Mouse (Mus musculus) intestine, postnatal 0 days (tissue): ENCODE data around the gene Smdt1. TPM values are rescaled to one million over a fixed set of nuclear protein-coding genes. Genes with fewer than 3 reads are reported as not detected.

Experiments used
- ATAC-seq: fragments of 200-750 bp; cut with Nextera tagmentation; 2 replicates; pipeline ENCODE4 v1.8.0; 2017; ENCODE audit warnings: mild to moderate bottlenecking, moderate TSS enrichment, moderate library complexity
- H3K27ac ChIP-seq: fragments of 300-500 bp; sonication (generic); 2 replicates; pipeline ENCODE4 v1.5.1; 2014; ENCODE audit warnings: mild to moderate bottlenecking, low read depth, low read length, moderate library complexity
- H3K27me3 ChIP-seq: fragments of 300-500 bp; sonication (generic); replicated peaks from 2 replicates; pipeline ENCODE4 v1.6.1; 2014; ENCODE audit warnings: low read length, mixed read lengths; ENCODE audit not compliant: control insufficient read depth, insufficient read depth
- H3K36me3 ChIP-seq: fragments of 300-500 bp; sonication (generic); 2 replicates; pipeline ENCODE4 v1.6.1; 2014; ENCODE audit warnings: mild to moderate bottlenecking, moderate library complexity; ENCODE audit not compliant: control insufficient read depth, insufficient read depth
- H3K4me1 ChIP-seq: fragments of 300-500 bp; sonication (generic); replicated peaks from 2 replicates; pipeline ENCODE4 v1.6.1; 2014; ENCODE audit warnings: antibody characterized with exemption, low read length, mixed read lengths; ENCODE audit not compliant: control insufficient read depth, insufficient read depth
- H3K4me2 ChIP-seq: fragments of 300-500 bp; sonication (generic); replicated peaks from 2 replicates; pipeline ENCODE4 v1.6.1; 2014; ENCODE audit warnings: low read depth, mild to moderate bottlenecking, moderate library complexity
- H3K4me3 ChIP-seq: fragments of 300-500 bp; sonication (generic); 2 replicates; pipeline ENCODE4 v1.5.1; 2014; ENCODE audit warnings: low read depth, low read length
- H3K9ac ChIP-seq: fragments of 300-500 bp; sonication (generic); 2 replicates; pipeline ENCODE4 v1.6.1; 2014; ENCODE audit warnings: mild to moderate bottlenecking, low read depth, low read length
- H3K9me3 ChIP-seq: fragments of 300-500 bp; sonication (generic); 2 replicates; pipeline ENCODE4 v1.6.1; 2016; ENCODE audit warnings: mixed run types; ENCODE audit not compliant: control insufficient read depth
- CTCF ChIP-seq: sonication (generic); IDR thresholded peaks from 2 replicates; pipeline ENCODE4 v1.5.1; 2016; ENCODE audit warnings: low read depth, mild to moderate bottlenecking, control low read depth, antibody characterized with exemption, moderate library complexity
- WGBS: fragments of 180-500 bp; shearing (Covaris S2); extraction: QIAGEN DNeasy Blood & Tissue Kit; methylation state at CpG from one replicate; pipeline ENCODE4 v1.1.7; 2014; 5-methylcytosine and 5-hydroxymethylcytosine counted together
- polyA plus RNA-seq: library from polyadenylated mRNA; unstranded; fragments of >200 nt; fragmentation: Nextera tagmentation; extraction: Ambion mirVana; gene quantifications from 2 replicates; pipeline ENCODE4 v1.2.1, GENCODE M21; 2015

Smdt1 gene
- polyA plus RNA-seq, 1 experiment from 2014 or later = 448 TPM

GRCm38 (mm10) chr15:82372991-82373390, 34.2 kb downstream of the Smdt1 start:
- Histone ChIP-seq H3K27me3 (no peaks in the 10 kb centered on the region), H3K4me1 (0 out of 2 replicates have a peak, but pooled peaks cover 5% of the 10 kb centered on the region), H3K4me3 (no peak overlapping the region), H3K4me2 (no peak overlapping the region), H3K36me3 (peaks cover 14% of the 10 kb centered on the region), H3K9ac (no peak overlapping the region), H3K27ac (no peak overlapping the region), H3K9me3 (no peaks in the 10 kb centered on the region)
- no peak for ATAC-seq
- 89% methylated on average over 5 of the region's 5 CpGs for WGBS
- TF ChIP-seq CTCF = no peak

- 88% methylated on average over 5 of the region's 5 CpGs for WGBS
- Histone ChIP-seq H3K4me3 (no peak overlapping the region), H3K4me2 (no peak overlapping the region), H3K36me3 (peaks cover 14% of the 10 kb centered on the region), H3K9me3 (no peaks in the 10 kb centered on the region), H3K27ac (no peak overlapping the region), H3K4me1 (0 out of 2 replicates have a peak, but pooled peaks cover 5% of the 10 kb centered on the region), H3K27me3 (no peaks in the 10 kb centered on the region), H3K9ac (no peak overlapping the region)
- TF ChIP-seq CTCF = no peak
- ATAC-seq = no peak
These were observed 35.7 kb downstream of the Smdt1 start for GRCm38 (mm10) chr15:82374437-82374836.

- ATAC-seq = no peak
- H3K4me2 ChIP-seq = no peak overlapping the region
- 82% methylated on average over 9 of the region's 9 CpGs for WGBS
- no peak for TF ChIP-seq CTCF
- H3K27me3 ChIP-seq = no peaks in the 10 kb centered on the region
- no peak overlapping the region for H3K4me3 ChIP-seq
- H3K4me1 ChIP-seq = 0 out of 2 replicates have a peak, but pooled peaks cover 5% of the 10 kb centered on the region
- H3K27ac ChIP-seq = no peak overlapping the region
- no peak overlapping the region for H3K9ac ChIP-seq
- H3K36me3 ChIP-seq = peaks cover 14% of the 10 kb centered on the region
- no peaks in the 10 kb centered on the region for H3K9me3 ChIP-seq
These were observed 37.1 kb downstream of the Smdt1 start for GRCm38 (mm10) chr15:82375855-82376254.

GRCm38 (mm10) chr15:82376393-82377138, 37.8 kb downstream of the Smdt1 start:
- no peaks in the 10 kb centered on the region for H3K27me3 ChIP-seq
- no peak overlapping the region for H3K4me3 ChIP-seq
- H3K9me3 ChIP-seq = no peaks in the 10 kb centered on the region
- TF ChIP-seq CTCF = no peak
- H3K36me3 ChIP-seq = peaks cover 14% of the 10 kb centered on the region
- H3K4me2 ChIP-seq = no peak overlapping the region
- H3K27ac ChIP-seq = no peak overlapping the region; the same call in 1 of the 2 replicates
- no peak for ATAC-seq
- H3K4me1 ChIP-seq = 0 out of 2 replicates have a peak, but pooled peaks cover 5% of the 10 kb centered on the region
- no peak overlapping the region for H3K9ac ChIP-seq
- 72% methylated on average over 17 of the region's 17 CpGs for WGBS

GRCm38 (mm10) chr15:82377701-82378100, 38.9 kb downstream of the Smdt1 start:
- WGBS = 75% methylated on average over 5 of the region's 5 CpGs
- Histone ChIP-seq H3K4me3 (no peak overlapping the region), H3K27ac (no peak overlapping the region; the same call in 1 of the 2 replicates), H3K9me3 (no peaks in the 10 kb centered on the region), H3K9ac (no peak overlapping the region), H3K36me3 (peaks cover 7% of the 10 kb centered on the region), H3K4me1 (0 out of 2 replicates have a peak, but pooled peaks cover 5% of the 10 kb centered on the region), H3K27me3 (no peaks in the 10 kb centered on the region), H3K4me2 (no peak overlapping the region)
- ATAC-seq = no peak
- TF ChIP-seq CTCF = no peak

GRCm38 (mm10) chr15:82378261-82379180, 39.8 kb downstream of the Smdt1 start:
- Histone ChIP-seq H3K4me3 (peak overlapping the region; percentile 51; the same call in 1 of the 2 replicates), H3K27ac (peak overlapping the region; percentile 84), H3K36me3 (peaks cover 4% of the 10 kb centered on the region), H3K4me1 (0 out of 2 replicates have a peak, but pooled peaks cover 5% of the 10 kb centered on the region), H3K9me3 (no peaks in the 10 kb centered on the region), H3K27me3 (no peaks in the 10 kb centered on the region), H3K9ac (no peak overlapping the region), H3K4me2 (peak overlapping the region; percentile 73)
- no peak for TF ChIP-seq CTCF
- WGBS = 38% methylated on average over 15 of the region's 15 CpGs
- 0 out of 2 replicates have a peak, but pooled peaks have one; percentile 25 for ATAC-seq
